Mouse (Mus musculus) frontal cortex, postnatal 25 days (tissue): ENCODE results near the gene Pde1c.

ENCODE experiments used
- DNase-seq, 2 experiments: peaks; one replicate each; pipeline ENCODE4 v3.0.0; 2022; ENCODE audit warnings: low spot score in 2 of 2

Pde1c gene

DNA sequence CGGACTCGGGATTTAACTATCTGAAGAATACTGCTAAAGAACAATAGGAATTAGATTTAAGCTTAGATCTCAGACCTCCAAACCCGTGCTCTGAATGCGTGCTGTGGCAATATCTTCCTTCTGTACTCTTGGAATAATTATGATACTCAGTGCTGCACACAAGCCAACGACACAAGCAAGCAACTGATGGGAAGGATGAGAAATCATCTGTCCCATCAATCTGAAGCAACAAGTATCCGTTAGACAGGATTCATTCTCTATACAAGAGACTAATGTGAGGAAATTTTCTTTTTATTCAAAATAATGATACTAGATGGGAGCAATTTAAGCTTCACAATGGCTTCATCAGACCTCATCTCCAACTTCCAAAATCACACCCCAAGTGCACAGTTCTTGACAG is 237.5 kb downstream of the Pde1c start:
- DNase-seq: no peak

DNA sequence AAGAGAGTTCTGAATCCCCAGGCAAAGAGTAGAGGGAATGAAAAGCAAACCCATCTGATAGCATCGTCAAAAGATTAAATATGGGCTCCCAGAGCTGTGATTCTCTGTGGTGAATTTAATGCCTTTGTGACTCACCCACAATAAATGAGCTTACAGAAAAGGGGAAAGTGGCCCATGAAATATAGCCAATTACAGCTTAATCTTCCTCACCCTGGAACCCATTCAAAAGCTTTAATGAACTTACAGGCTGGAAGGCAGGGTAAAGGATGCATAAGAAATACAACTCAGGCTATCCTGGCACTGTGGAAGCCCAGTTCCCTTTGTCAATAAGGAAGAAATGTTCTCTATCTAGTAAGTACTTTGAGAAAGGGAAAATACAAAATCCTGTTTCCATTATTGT is 240.8 kb downstream of the Pde1c start:
- DNase-seq: no peak

DNA sequence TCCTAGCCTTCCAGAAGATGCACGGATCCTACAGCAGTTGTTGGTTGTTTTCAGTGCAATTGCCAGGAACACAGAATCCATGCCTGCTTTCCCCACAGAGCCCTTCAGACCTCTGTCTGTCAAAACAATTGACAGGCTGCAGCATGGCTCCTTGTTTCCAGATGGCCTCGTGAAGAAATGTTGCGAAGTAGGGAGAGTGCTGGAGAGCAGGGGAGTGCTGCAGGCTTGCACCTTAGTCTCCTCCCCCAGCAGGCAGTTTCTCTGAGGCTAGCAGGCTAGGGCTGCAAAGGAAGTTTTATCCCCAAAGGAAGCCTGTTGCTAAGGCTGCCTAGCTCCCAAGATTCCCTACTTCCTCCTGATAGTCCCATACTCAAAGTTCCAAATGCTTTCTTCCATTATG is 246.1 kb downstream of the Pde1c start:
- DNase-seq: no peak

DNA sequence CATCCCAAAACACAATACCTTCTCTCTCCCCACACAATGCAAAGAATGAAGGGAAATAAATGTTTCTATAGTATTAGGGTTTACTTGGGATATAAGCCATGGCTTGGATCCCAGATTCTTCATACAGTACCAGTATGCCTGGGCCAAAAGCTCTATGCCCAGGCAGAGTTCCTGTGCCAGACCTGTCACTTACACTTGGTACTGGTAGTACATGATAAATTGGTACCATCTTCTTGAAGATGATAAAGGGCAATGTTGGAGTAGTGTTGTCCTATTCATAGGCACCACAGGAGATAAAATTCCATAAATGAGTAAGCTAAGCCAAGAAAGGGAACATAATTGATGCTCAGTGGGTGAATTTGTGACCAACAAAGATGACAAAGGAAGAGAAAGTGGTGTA is 258.6 kb downstream of the Pde1c start:
- no peak for DNase-seq

DNA sequence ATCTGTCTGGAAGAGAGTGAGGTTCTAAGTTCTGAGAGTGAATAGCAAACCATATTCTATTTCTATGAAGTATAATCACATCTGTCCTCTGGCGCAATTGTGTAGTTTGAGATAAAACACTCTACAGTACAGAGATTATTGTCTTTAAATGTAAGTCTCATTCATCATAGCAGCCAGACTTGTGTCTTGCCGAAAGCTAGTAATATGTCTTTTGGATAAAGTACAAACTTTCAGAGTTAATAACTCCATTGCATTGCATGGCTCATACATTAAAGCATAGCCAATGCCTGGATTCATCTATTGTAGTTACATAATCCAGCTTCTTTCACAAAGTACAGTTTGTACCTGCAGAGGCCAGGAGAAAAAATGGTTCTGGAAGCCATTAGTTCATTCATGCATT is 262.8 kb downstream of the Pde1c start:
- DNase-seq: no peak

DNA sequence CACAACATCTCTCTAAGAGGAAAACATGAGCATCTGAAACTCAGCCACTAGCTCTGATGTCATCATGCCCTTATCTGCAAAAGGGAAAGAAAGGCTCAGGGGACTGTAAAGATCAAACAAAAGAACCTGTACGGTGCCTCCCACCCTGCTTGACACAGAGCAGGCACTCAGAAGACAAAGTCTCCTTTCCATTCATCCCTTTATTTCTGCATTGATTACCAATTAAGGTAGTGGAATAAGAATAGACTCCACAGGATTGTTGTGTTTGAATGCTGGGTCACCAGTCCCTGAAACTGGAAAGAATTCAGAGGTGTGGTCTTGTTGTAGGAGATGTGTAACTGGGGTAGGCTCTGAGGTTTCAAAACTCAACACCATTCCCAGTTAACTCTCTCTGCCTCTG is 276.7 kb downstream of the Pde1c start:
- no peak for DNase-seq

DNA sequence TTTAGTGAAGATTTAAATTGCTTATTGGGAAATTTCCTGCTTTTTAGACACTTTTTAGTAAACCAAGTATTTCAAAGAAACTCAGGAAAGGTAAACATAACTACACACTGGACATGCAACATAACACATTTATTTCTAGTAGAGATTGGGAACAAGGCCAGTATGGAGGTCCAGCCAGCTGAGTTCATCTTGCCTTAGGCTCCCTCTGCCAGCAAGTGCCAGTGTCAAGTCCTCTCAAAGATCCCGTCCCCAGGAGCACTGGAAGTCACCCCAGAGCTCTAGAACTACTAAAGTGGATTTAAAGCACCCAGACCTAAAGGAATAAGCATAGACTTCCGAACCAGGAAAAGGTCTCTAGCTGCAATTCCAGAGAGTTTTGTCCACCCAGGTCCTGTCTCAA is 279.6 kb downstream of the Pde1c start:
- no peak for DNase-seq

DNA sequence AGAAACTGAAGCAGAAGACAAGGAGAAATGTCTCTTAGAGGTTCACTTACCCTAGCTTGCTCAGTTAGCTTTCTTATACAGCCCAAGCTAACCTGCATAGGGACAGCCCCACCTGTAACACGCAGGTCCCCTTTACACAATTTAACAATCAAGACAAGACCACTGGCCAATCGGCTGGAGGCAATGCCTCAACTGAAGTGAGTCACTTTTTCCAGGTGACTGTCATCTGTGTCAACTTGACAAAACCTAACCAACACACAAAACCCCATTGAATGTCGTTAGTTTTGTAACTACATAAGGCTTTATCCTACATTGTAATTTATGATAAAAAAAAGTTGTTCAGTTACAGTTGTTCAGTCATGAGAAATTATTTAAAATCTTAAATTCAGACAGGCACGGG is 284.1 kb downstream of the Pde1c start:
- DNase-seq: no peak

DNA sequence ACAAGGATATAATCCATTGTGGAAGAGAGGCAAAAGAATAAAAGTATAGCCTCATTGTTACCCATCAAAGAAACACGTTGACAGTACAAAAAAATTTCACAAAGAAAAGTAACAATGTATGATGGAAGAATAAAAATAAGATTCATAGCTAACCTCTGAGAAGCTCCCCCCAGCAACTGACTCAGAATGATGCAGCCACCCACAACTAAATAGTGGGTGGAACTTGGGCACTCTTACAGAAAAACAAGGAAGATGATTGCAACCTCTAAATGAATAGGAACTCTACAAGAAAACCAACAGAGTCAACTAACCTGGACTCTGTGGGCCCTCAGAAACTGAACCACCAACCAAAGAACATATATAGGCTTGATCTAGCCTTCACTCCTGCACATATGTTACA is 293.4 kb downstream of the Pde1c start:
- no peak for DNase-seq

DNA sequence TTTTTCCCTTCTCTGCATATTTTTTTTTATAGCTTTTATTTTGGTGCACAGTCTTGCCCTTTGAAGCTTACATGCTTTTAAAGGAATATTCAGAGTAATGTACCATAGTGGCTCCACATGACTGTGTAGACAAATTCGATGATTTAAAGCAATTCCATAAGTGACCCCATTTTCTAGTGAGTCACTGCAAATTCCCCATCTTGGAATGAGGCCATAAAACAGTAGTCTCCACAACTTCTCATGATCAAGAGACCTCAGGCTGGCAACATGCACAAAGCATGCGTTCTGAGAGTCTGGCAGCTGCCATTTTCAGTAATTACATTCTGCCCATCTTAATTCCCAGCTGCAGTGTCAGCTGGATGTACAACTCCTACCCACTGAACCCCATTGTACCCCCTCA is 297.2 kb downstream of the Pde1c start:
- DNase-seq: no peak

DNA sequence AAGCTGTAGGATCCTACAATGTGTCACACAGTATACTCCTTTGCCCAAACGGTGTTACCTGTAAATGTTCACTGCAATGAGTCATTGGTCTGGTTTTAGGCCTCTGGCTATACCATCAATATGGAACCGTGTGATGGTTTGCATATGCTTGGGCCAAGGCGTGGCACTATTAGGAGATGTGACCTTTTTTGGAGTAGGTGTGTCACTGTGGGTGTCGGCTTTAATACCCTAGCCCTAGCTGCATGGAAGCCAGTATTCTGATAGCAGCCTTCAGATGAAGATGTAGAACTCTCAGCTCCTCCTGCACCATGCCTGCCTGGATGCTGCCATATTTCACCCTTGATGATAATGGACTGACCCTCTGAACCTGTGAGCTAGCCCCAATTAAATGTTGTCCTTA is 304.4 kb downstream of the Pde1c start:
- no peak for DNase-seq

DNA sequence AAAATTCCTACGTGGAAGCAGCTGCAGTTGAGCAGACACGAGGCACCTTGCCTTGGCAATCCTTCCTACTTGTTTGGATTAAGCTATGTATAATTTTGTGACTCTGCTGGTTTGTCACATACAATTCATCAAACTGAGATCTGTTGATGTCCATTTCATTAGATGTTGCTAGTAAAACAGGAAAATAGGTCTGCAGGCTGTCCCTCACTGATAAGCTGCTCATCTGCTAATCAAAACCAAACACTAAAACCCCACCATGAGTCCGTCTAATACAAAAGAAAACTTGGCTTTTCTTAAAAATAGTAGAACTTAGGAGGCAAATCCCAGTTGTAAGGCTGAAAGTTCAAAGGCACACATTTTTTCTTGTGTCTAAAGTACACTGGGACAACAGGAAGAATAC is 308.8 kb downstream of the Pde1c start:
- no peak for DNase-seq

DNA sequence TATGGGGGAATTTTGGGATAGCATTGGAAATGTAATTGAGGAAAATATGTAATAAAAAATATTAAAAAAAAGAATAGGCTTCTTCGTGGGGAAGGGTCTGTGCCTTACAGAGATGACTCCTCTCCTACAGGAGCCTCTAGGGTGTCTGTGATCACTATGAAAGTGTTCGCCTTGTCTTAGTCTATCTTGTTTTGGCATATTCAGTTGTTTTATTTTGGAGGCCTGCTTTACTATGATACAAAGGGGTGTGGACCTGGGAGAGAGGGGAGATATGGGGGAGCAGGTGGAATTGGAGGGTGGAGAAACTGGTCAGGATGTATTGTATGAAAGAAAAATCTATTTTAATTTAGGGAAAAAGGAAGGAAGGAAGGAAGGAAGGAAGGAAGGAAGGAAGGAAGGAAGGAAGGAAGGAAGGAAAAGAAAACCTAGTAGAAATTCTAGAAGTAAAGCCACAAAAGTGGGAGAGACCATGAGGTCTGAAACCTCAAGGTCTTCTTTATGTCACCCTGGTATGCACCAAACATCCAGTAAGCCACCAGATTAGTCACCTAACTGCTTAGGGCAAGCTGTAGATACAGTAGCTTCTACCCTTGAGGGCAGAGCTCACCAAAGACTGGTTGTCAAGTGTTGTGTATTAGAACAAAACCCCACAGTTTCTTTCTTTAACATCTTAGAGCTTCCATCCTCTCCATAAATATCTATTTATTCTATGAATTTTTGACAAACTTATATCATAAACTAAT is 311.2 kb downstream of the Pde1c start:
- no peak for DNase-seq

DNA sequence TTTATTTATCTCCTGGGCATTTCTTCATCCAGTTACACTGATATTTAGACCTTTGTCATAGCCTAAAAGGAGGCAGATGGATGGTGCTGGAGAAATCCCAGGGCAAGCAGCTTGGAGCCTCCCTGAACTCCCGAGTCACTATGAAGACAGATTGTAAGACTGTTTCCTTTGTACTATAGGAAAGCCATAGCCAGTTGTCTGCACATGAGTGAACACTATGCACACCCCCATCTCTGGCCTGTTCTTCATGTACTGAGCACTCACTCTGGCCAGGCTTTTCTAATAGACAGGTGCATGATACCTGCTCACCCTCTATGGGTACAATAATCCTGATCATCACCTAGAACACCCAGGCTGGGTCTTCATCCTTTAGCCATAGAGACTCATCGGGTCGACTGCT is 318.8 kb downstream of the Pde1c start:
- DNase-seq: no peak

DNA sequence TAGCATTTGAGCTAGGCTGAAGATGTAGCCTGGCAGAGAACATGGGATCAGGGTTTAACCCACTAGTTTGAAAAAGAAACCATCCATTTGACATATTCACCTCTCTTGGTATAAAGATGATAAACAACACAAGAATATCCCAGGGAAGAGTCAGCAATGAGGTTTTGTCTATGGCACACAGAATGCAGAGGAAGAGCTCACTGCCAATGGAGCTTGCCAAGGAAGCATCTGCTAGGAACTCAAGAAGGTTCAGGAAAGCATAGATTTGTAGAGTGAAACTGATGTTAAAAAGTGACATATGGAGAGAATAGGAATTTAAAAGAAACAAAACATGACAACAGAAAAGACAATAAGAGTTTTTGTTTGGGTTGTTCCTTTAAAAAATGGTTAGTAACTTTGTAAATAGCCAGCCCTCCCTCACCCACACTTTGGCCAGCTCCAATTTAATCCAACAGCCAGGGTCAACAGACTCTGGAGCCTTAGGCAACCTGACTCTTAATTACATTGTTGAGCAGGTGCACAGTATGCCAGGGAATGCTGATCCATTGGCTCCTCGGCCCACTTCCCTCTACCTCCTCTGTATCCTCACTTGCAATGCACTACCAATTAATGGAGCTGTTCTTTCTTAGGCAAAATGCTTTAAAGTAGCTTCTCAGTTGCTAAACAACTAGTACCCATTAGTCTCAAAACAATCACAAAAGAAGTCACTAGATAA is 377.3 kb downstream of the Pde1c start:
- DNase-seq: no peak

DNA sequence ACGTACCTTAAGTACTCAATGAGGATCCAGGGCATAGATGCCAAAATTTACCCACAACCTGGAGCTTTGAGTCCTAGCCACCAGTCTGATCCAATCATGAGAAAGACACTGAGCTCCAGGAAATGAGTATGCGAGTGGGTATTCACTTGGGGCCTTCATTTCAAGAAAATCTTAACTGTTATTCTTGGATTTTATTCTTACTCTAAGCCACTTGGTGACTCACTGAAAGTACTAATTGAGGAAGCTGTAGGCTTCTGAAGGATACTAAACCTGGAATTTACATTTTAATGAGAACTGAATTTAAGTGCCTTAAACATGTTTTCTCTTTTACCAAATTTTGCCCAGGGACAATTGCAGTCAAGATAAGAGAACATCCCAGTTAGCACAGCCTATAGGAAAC is 392.4 kb downstream of the Pde1c start:
- no peak for DNase-seq

DNA sequence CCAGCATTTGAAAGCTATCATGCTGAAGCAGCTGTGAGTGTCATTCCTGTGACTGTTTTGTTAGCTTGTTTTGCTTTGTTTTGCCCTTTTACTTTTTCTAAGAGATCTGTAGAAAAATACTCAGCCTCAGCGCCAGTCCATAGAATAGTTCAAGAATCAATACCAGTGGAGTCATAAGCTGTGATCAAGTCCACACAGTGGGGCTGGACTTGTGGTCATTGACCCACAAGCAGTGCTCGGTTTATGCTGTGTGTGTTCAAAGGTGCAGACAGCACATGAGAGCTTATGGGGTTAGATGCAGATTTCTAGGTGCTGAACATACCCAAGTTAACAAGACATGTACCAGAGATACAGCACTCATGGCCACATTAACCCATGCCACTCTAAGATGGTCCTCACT is 396.7 kb downstream of the Pde1c start:
- no peak for DNase-seq

DNA sequence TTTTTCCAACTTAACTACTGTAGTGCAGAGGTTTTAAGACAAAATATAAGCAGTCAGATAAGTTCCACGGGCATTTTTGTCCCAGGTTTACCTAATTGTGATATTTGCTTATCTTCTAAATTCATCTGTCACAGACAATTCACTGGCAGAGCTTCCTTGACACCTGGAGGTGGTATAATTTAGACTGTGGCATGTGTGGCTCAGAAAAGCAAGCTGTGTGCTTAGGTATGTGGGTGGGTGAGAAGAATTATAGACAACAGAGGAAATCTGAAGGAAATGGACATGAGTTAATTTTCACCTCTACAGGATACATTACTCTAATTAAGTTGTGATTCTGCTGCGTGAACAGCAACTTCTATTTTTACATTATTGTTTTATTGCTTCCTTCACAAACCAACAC is 400.2 kb downstream of the Pde1c start:
- DNase-seq: no peak

DNA sequence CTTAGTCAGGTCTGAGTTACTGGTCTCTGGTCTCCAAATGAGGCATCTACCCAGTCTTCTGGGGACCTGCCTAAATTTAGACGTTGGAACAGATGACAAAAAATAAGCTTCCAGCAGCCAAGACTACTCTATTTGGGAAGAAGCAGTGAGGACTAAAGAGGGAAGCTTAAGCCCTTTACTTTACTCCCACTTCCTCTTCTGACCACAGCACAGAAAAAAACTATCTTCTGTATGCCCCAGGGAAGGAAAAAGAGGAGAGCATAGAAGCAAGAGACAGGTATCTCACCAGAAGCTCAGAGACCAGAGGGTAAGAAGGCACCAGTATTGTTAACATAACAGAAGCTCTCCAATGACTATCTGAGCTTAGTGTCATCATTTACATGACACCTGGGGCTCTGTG is 410.7 kb downstream of the Pde1c start:
- DNase-seq: no peak

DNA sequence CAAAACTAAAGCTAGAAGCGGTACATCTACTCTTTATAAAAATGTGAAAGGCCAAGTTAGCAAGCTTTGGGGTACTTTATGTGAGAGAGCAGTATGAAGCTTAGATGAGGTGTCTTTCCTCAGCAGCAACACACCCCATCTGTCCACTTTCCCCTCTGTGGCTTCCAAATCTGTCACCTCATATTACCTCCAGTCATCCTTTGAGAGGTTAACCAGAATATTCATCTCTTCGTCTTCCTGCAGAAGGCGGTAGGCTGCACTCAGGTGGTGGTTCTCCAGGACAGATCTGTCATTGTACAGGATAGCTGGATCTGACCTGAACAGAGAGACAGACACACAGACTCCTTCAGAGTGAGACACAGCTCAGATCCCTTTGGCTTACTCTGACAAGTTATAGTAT is 412.1 kb downstream of the Pde1c start:
- no peak for DNase-seq

DNA sequence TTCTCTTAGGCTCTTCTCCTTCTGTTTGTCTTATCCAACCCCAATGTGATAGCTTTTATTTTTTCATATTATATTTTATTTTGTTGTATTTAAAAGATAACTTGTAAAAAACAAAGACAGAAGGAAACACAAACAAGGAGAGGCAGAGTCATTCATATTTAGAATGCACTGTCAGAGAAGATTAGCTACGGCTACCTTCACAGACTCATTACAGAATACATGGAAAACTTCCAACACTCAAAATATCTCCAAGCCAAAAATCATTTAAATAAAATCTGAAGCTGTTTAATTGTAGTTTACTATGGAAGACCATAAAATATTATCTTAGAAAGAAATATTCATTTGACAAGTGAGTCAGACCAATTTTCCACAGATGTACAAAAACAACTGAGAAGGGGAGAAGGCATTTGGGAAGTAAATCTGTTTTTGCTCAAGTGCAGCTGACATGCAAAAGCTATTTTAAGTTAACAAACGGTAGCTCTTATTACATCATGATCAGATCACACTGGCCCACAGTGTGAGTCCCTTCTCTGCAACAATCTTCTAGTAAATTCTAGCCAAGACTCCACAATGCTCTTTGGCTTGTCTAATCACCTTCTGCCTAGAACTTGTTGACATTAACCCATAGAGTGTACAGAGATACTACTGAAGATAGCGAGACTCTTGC is 438.3 kb downstream of the Pde1c start:
- no peak for DNase-seq

DNA sequence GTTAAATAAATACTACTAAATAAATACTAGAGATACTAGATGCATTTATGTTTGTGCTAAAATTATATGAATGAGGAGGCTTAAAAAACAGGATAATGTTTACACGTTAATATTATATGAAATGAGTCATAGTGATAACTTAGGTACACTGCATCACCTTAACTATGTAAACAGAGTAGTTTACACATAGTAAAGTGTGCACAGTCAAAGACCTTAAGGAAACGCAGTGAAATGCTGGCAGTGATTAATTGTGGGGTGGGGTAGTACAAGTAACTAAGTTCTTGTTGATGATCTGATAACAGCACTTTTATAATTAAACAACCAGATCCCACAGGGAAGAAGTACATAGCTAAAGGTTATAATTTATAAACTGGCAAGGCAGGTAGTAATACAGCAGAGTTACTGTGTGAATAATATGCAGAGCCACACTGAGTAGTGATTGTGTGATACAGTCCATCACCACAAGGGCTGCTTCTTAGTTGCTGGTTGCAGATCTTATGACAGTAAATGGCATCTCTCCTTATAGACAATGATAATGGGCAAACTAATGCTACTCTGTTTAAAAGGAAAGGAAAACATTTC is 469.3 kb downstream of the Pde1c start:
- DNase-seq: no peak

DNA sequence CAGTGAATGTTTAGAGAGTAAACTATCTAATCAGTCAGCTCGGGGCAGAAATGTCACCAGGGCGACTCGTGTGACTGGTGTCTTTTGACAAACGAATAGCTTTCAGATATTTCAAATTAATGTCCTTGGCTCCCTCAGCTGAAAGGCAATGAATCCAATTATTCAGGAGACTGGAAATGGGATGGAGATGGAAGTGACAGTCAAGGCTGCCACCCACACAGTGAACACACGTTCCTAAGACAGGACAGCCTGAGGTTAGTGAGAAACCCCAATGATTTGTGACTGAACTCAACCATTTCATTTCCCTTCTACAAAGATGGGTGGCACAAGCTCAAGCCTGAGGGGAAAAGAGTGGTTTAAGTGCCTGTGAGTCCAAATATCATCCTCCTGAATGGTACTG is 470.5 kb downstream of the Pde1c start:
- no peak for DNase-seq
